Mouse (Mus musculus) embryonic facial prominence, embryonic 14.5 days (tissue): ENCODE data around the gene Apoc1. TPM values are rescaled to one million over a fixed set of nuclear protein-coding genes. Genes with fewer than 3 reads are reported as not detected.

Source experiments
- ATAC-seq: fragments of 200-750 bp; cut with Nextera tagmentation; 2 replicates; pipeline ENCODE4 v1.8.0; 2017; ENCODE audit warnings: low read depth, moderate number of reproducible peaks, moderate TSS enrichment
- DNase-seq: peaks from one replicate; pipeline ENCODE4 v3.0.0-alpha.2; 2015; ENCODE audit warnings: low spot score
- H3K27ac ChIP-seq: fragments of 300-500 bp; sonication (generic); replicated peaks from 2 replicates; pipeline ENCODE4 v1.5.1; 2014; ENCODE audit warnings: low read depth, mild to moderate bottlenecking, low read length, moderate library complexity
- H3K27me3 ChIP-seq: fragments of 300-500 bp; sonication (generic); replicated peaks from 2 replicates; pipeline ENCODE4 v1.6.1; 2014; ENCODE audit warnings: low read length; ENCODE audit not compliant: control insufficient read depth, insufficient read depth
- H3K36me3 ChIP-seq: fragments of 300-500 bp; sonication (generic); 2 replicates; pipeline ENCODE4 v1.6.1; 2014; ENCODE audit warnings: low read length, mixed read lengths; ENCODE audit not compliant: control insufficient read depth, insufficient read depth
- H3K4me1 ChIP-seq: fragments of 300-500 bp; sonication (generic); 2 replicates; pipeline ENCODE4 v1.6.1; 2014; ENCODE audit warnings: antibody characterized with exemption, low read length; ENCODE audit not compliant: control insufficient read depth, insufficient read depth
- H3K4me2 ChIP-seq: fragments of 300-500 bp; sonication (generic); 2 replicates; pipeline ENCODE4 v1.6.1; 2014; ENCODE audit warnings: low read depth, mild to moderate bottlenecking, low read length, moderate library complexity, mixed read lengths
- H3K4me3 ChIP-seq: fragments of 300-500 bp; sonication (generic); 2 replicates; pipeline ENCODE4 v1.5.1; 2014; ENCODE audit warnings: low read depth, mild to moderate bottlenecking, low read length
- H3K9ac ChIP-seq: fragments of 300-500 bp; sonication (generic); 2 replicates; pipeline ENCODE4 v1.6.1; 2014; ENCODE audit warnings: low read depth, mild to moderate bottlenecking, low read length, moderate library complexity, mixed read lengths
- H3K9me3 ChIP-seq: fragments of 300-500 bp; sonication (generic); 2 replicates; pipeline ENCODE4 v1.6.1; 2016; ENCODE audit warnings: low read length; ENCODE audit not compliant: control insufficient read depth
- WGBS: fragments of 180-500 bp; shearing (Covaris S2); extraction: QIAGEN DNeasy Blood & Tissue Kit; methylation state at CpG from one replicate; pipeline ENCODE4 v1.1.7; 2014; 5-methylcytosine and 5-hydroxymethylcytosine counted together
- polyA plus RNA-seq: library from polyadenylated mRNA; unstranded; fragments of >200 nt; fragmentation: Nextera tagmentation; extraction: Ambion mirVana; gene quantifications from 2 replicates; pipeline ENCODE4 v1.2.1, GENCODE M21; 2014

The Apoc1 gene
- polyA plus RNA-seq, 1 experiment from 2014 or later = 19.0 TPM

- peaks cover 89% of the 10 kb centered on the region for H3K36me3 ChIP-seq
- H3K4me1 ChIP-seq = no peaks in the 10 kb centered on the region
- ATAC-seq (no peak), DNase-seq (no peak)
- no peak overlapping the region for H3K4me2 ChIP-seq
- H3K9me3 ChIP-seq = peaks cover 18% of the 10 kb centered on the region
- H3K27ac ChIP-seq = no peak overlapping the region
- H3K9ac ChIP-seq = no peak overlapping the region
- H3K27me3 ChIP-seq = no peaks in the 10 kb centered on the region
- H3K4me3 ChIP-seq = no peak overlapping the region
- WGBS = 82% methylated on average over 6 of the region's 6 CpGs
These were observed 30.3 kb upstream of the Apoc1 start for GRCm38 (mm10) chr7:19722754-19723195.

- peaks cover 56% of the 10 kb centered on the region for H3K36me3 ChIP-seq
- DNase-seq = no peak
- 0 out of 2 replicates have a peak, but pooled peaks cover 4% of the 10 kb centered on the region for H3K4me1 ChIP-seq
- H3K9me3 ChIP-seq = peaks cover 18% of the 10 kb centered on the region
- no peak for ATAC-seq
- H3K4me3 ChIP-seq = no peak overlapping the region
- WGBS = 86% methylated on average over 3 of the region's 4 CpGs
- H3K4me2 ChIP-seq = no peak overlapping the region
- no peaks in the 10 kb centered on the region for H3K27me3 ChIP-seq
- H3K9ac ChIP-seq = no peak overlapping the region
- no peak overlapping the region for H3K27ac ChIP-seq
These were observed 26.7 kb upstream of the Apoc1 start for GRCm38 (mm10) chr7:19719200-19719599.

GRCm38 (mm10) chr7:19718297-19718952 lies 26.0 kb upstream of the Apoc1 start:
- Histone ChIP-seq H3K4me2 (no peak overlapping the region), H3K4me3 (no peak overlapping the region), H3K36me3 (peaks cover 53% of the 10 kb centered on the region), H3K9ac (no peak overlapping the region), H3K27me3 (no peaks in the 10 kb centered on the region), H3K9me3 (peaks cover 18% of the 10 kb centered on the region), H3K27ac (no peak overlapping the region), H3K4me1 (0 out of 2 replicates have a peak, but pooled peaks cover 4% of the 10 kb centered on the region)
- WGBS = 97% methylated on average over 5 of the region's 5 CpGs
- ATAC-seq (no peak), DNase-seq (no peak)

- 75% methylated on average over 4 of the region's 4 CpGs for WGBS
- no peak for DNase-seq
- Histone ChIP-seq H3K4me1 (0 out of 2 replicates have a peak, but pooled peaks cover 4% of the 10 kb centered on the region), H3K4me2 (no peak overlapping the region), H3K9me3 (peaks cover 18% of the 10 kb centered on the region), H3K36me3 (peaks cover 54% of the 10 kb centered on the region), H3K4me3 (no peak overlapping the region), H3K9ac (no peak overlapping the region), H3K27ac (no peak overlapping the region), H3K27me3 (no peaks in the 10 kb centered on the region)
- ATAC-seq = no peak
These were observed 24.9 kb upstream of the Apoc1 start for GRCm38 (mm10) chr7:19717346-19717745.

- Histone ChIP-seq H3K4me3 (no peak overlapping the region), H3K27me3 (no peaks in the 10 kb centered on the region), H3K36me3 (peaks cover 55% of the 10 kb centered on the region), H3K9me3 (peaks cover 15% of the 10 kb centered on the region), H3K4me2 (no peak overlapping the region), H3K9ac (no peak overlapping the region), H3K27ac (no peak overlapping the region), H3K4me1 (0 out of 2 replicates have a peak, but pooled peaks cover 4% of the 10 kb centered on the region)
- DNase-seq = no peak
- ATAC-seq = no peak
- 74% methylated on average over 2 of the region's 2 CpGs for WGBS
These were observed 24.4 kb upstream of the Apoc1 start for GRCm38 (mm10) chr7:19716822-19717221.

GRCm38 (mm10) chr7:19716055-19716682 lies 23.7 kb upstream of the Apoc1 start:
- peaks cover 55% of the 10 kb centered on the region for H3K36me3 ChIP-seq
- 0 out of 2 replicates have a peak, but pooled peaks cover 4% of the 10 kb centered on the region for H3K4me1 ChIP-seq
- peak overlapping the region; percentile 37 for H3K4me3 ChIP-seq
- peak overlapping the region; percentile 88 for H3K27ac ChIP-seq
- peaks cover 9% of the 10 kb centered on the region for H3K9me3 ChIP-seq
- WGBS = 6% methylated on average over 18 of the region's 18 CpGs
- H3K27me3 ChIP-seq = no peaks in the 10 kb centered on the region
- peak overlapping the region; percentile 65 for H3K4me2 ChIP-seq
- ATAC-seq (no peak), DNase-seq (no peak)
- H3K9ac ChIP-seq = peak overlapping the region; percentile 57

GRCm38 (mm10) chr7:19715239-19716054 lies 23.0 kb upstream of the Apoc1 start, which contains the start of gene Tomm40:
TSS of gene Tomm40 (minus strand) at chr7:19715438.
- Histone ChIP-seq H3K9ac (peak within 1 kb of the TSS; percentile 97), H3K4me1 (0 out of 2 replicates have a peak, but pooled peaks cover 4% of the 10 kb centered on the region), H3K27ac (peak within 1 kb of the TSS; percentile 88), H3K36me3 (peaks cover 53% of the 10 kb centered on the region), H3K27me3 (no peaks in the 10 kb centered on the region), H3K4me3 (peak within 1 kb of the TSS; percentile 87), H3K9me3 (peaks cover 2% of the 10 kb centered on the region; the same call in 1 of the 2 replicates), H3K4me2 (peak within 1 kb of the TSS; percentile 90)
- peak; percentile 100 for DNase-seq
- 0% methylated on average over 32 of the region's 59 CpGs for WGBS
- ATAC-seq = peak; percentile 99

- DNase-seq = no peak
These were observed 22.4 kb upstream of the Apoc1 start for GRCm38 (mm10) chr7:19714836-19715235.

More at GRCm38 (mm10) chr7:19714836-19715235, 22.4 kb upstream of the Apoc1 start:
- H3K9me3 ChIP-seq = no peaks in the 10 kb centered on the region
- H3K4me2 ChIP-seq = peak overlapping the region; percentile 90
- H3K36me3 ChIP-seq = peaks cover 52% of the 10 kb centered on the region
- no peaks in the 10 kb centered on the region for H3K27me3 ChIP-seq
- H3K4me3 ChIP-seq = peak overlapping the region; percentile 87
- WGBS = under 1% methylated on average over 34 of the region's 39 CpGs
- peak overlapping the region; percentile 75 for H3K27ac ChIP-seq
- peak overlapping the region; percentile 97 for H3K9ac ChIP-seq
- ATAC-seq = no peak
- 0 out of 2 replicates have a peak, but pooled peaks cover 4% of the 10 kb centered on the region for H3K4me1 ChIP-seq
